Mouse (Mus musculus) central nervous system, embryonic 11.5 days (tissue): ENCODE measurements around the gene Grm8. TPM values are rescaled to one million over a fixed set of nuclear protein-coding genes. Genes with fewer than 3 reads are reported as not detected.

ENCODE experiments used
- polyA plus RNA-seq: library from polyadenylated mRNA; depleted of rRNA; stranded (reverse); fragments of >200 nt; gene quantifications from 2 replicates; pipeline ENCODE4 v1.2.3, GENCODE M21; 2012; rRNA removed

Grm8 gene
- 0.94 and 1.1 TPM in 2 replicates for polyA plus RNA-seq

DNA sequence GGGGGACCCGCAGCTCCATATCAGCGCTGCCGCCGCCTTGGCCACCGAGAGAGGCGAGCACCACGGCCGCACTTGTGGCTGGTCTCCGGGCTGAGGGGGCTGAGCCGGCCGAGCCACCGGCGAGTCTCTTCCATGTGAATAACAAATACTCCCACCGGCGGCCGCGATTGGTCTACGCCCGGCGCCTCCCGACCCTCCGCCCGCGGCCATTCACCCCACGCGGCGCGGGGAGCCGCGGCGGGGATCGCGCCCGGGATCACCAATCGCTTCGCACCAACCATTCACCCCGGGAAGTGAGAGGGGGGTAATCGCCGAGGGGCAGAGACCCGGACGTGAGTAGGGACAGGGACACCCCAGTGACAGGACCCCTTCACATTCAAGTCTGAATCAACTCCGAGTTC is at the start of gene Grm8:
TSS of gene Grm8 (minus strand) at position 178 of the 401 bp plus-strand sequence.

